Mouse (Mus musculus): Measurements from ENCODE around the gene Vmn2r89.
"Not testable (repeated sequence)": the region's sequence is repeated elsewhere in the genome, so short reads cannot be mapped to it uniquely, and the experiment has no call there.

The Vmn2r89 gene

DNA sequence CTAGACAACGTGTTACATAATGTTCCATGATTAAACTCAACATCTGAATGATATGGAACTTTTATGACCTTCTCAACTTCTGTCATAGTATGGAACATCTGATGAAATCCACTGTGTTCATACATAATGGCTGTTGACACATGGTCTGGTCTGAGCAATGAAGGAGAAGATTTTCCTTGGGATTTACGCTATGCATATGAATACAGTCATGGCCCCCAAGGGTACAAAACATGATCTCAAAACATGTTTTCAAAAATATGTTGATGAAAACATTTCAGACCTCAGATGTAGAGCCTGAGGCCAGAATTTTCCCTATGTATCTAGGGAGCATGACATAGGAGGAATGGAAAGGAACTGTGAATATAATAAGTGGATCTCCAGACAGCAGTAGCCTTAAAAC, at the start of gene Vmn2r89:
Gene Vmn2r89, plus strand, starts transcription at position 301 of the 400 bp plus-strand sequence.
- DNase-seq (ENCODE audit: low spot score) = not testable (repeated sequence)

- DNase-seq (ENCODE audit: low spot score) = no peak
Observed at GRCm38 (mm10) chr14:51410520-51410919, 41.1 kb upstream of the Vmn2r89 start, which contains the start of gene Vmn2r88. Vmn2r88 (plus strand) TSS chr14:51410820.

DNA sequence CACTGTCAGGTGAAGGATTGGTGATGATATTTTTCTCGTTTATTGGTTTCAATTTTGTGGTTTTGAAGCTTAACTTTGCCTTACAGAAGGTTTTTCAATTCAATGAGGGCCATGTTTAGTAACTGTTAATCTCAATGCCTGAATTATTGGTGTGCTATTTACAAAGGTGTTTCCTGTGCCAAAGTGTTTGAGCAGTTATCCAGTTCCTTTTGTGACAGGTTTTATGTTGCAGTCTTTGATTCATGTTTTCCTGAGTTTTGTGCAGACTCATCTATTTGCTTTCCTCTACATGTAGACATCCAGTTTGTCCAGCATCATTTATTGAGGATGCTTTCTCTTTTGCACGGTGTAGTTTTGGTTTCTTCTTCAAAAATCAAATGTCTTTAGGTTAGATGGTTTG, 27.8 kb upstream of the Vmn2r89 start:
- DNase-seq (ENCODE audit: low spot score) = no peak

DNA sequence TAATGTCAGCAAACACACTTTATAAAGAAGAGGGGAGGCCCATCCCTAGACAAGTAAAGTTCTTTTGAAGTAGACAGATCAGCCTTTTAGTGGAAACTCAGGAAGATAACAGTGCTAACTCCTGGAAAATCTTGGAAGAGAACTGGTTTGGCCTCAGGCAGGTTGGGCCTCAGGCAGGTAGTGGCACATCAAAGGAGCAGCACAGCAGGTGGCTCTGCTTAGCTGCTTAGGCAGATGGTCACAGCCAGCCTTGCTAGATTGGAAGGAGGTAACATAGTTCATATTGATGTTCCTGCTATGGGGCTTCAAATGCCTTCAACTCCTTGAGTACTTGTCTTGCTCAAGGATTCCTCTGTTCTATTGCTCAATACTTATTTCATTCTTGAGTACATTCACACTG, 21.5 kb upstream of the Vmn2r89 start:
- DNase-seq (ENCODE audit: low spot score) = not testable (repeated sequence)

GRCm38 (mm10) chr14:51434546-51434945, 17.1 kb upstream of the Vmn2r89 start:
- peak; percentile 77 for DNase-seq (ENCODE audit: low spot score)

- DNase-seq (ENCODE audit: low spot score) = no peak
Observed at GRCm38 (mm10) chr14:51435020-51435419, 16.6 kb upstream of the Vmn2r89 start.

GRCm38 (mm10) chr14:51438955-51439354, 12.7 kb upstream of the Vmn2r89 start:
- peak; percentile 14 for DNase-seq (ENCODE audit: low spot score)

- not testable (repeated sequence) for DNase-seq (ENCODE audit: low spot score)
Observed at GRCm38 (mm10) chr14:51480278-51480677, 28.6 kb downstream of the Vmn2r89 start.

DNA sequence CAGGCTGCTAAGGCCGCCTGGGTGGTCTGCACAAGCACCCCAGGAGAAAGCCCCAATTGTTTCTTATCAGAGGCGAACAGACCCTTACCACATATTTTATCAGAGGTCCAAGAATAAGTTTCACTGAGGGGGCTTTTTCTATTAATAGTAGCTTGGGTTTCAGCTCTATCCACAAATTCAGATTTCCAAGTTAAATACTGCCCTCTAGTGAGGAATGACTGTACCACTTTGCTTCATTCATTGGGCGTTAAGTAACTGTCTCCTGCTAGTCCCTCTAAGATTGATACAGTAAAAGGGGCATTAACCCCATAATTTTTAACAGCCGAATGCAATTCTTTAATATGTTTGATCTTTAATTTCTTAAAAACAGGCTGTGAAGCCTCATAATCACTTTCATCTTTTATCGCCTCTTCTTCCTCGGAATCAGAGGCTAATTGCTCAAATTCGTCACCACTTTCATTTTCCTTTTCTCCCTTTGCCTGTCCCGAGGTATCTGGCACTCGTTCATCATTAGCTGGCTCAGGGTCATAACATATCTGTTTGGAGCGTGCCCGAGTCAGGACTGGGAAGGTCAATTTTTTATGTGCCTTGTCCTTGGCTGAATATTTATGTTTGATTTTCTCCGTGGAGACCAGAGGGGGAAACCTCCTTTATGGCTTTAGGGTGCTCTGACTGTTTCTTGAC, 29.8 kb downstream of the Vmn2r89 start:
- DNase-seq (ENCODE audit: low spot score) = not testable (repeated sequence)

DNA sequence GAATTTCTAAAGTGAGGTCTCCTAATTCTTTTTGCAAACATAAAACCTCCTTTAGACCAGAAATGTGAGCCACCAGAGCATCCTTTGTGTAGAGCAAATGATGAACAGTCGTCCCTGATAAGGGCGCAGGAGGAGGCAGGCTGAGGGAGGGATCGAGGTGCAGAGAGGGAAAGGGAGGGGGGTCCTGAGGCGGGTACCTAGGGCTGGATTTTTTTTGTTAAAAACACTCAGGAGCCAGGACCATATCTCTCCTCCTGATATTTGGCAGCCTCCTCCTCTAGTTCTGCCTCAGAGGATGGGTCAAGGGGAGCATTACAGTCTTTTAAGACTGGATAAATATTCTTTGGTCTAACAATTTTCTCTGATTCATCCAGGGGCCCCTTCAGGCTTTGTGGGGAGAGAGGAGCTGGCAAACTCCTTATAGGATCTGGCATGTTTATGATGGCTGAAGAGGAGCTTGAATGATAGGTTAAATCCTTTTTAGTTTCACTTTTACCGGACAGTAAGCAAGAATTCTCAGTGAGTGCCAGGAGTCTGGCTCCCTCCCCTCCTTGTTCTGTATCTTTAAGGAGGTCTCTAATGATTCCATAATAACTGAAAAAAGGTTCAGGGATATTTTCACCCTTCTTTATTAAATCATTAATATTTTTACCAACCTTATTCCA, 30.5 kb downstream of the Vmn2r89 start:
- no peak for DNase-seq (ENCODE audit: low spot score)

- not testable (repeated sequence) for DNase-seq (ENCODE audit: low spot score)
Observed at GRCm38 (mm10) chr14:51482971-51483381, 31.3 kb downstream of the Vmn2r89 start.

GRCm38 (mm10) chr14:51483671-51484070, 32.0 kb downstream of the Vmn2r89 start:
- no peak for DNase-seq (ENCODE audit: low spot score)

DNA sequence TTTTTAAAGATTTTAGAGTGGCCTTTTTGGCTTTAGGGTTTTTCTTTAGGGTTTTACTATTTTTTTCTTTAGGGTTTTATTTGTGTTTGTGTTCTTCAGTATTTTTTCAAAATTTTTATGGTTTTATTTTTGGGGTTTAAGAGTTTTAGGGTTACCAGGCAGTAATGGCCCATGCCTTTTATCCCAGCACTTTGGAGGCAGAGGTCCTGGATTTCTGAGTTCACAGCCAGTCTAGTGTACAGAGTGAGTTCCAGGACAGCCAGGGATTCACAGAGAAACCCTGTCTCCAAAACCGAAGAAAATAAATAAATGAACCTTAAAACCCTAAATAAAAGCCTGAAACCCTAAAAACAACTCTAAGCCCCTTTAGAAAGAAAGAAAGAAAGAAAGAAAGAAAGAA, 34.5 kb downstream of the Vmn2r89 start:
- no peak for DNase-seq (ENCODE audit: low spot score)

- DNase-seq (ENCODE audit: low spot score) = no peak
Observed at GRCm38 (mm10) chr14:51495781-51496180, 44.1 kb downstream of the Vmn2r89 start.

DNA sequence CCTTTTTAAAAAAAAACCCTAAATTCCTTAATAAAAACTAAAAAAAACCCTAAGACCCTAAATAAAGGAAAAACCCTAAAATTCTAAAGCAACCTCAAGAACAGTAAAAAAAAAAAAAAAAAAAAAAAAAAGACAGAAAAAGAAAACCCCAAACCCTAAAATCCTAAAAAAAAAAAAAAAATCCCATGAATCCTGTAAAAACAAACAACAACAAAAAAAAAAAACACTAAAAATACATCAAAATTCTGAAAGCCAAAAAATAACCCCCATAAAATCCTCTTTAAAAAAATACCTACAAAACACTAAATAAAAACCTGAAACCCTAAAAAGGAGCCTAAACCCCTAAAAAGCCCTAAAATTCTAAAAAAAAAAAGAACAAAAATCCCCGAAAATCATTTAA, 45.3 kb downstream of the Vmn2r89 start:
- no peak for DNase-seq (ENCODE audit: low spot score)

DNA sequence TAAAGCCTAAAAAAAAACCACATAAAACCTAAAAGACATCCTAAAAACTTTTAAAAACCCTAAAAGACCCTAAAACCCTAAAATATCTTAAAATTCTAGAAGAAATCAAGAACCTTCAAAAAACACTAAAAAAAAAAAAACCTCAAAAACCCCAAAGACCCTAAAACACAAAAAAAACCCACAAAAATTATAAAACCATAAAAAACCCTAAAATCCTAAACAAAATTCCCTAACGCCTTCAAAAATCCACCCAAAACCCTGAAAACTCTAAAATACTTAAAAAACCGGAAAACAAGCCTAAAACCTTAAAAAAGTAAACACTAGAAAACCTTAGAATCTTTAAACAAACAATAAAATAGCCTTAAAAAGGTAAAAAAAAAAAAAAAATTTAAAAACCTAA, 46.3 kb downstream of the Vmn2r89 start:
- DNase-seq (ENCODE audit: low spot score) = no peak

DNA sequence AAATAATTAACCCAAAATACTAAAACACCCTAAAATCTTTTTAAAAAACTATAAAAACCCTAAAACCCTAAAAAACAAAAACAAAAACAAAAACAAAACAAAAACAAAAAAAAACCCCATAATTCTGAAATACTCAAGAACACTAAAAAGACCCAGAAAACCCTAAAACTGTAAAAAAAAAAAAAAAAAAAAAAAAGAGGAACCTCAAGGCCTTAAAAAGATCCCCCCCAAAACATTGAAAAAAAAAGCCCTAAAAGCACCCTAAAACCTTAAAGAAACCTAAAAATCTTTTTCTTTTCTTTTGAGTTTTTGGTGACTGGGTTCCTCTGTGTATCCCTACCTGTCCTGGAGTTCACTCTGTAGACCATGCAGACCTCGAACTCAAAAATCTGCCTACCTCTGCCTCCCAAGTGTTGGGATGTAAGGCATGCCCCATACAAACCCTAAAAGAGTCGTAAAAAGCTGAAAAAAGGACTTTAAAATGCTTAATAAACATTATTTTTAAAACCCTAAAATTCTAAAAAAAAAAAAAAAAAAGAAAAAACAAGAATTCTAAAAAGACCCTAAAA, 48.1 kb downstream of the Vmn2r89 start:
- DNase-seq (ENCODE audit: low spot score) = no peak

GRCm38 (mm10) chr14:51500461-51500860, 48.8 kb downstream of the Vmn2r89 start:
- DNase-seq (ENCODE audit: low spot score) = no peak

GRCm38 (mm10) chr14:51507416-51507815, 55.8 kb downstream of the Vmn2r89 start:
- DNase-seq (ENCODE audit: low spot score) = no peak
